Mouse (Mus musculus) embryonic facial prominence, embryonic 11.5 days (tissue): Measurements from ENCODE around the gene B4galt1. TPM values are rescaled to one million over a fixed set of nuclear protein-coding genes. Genes with fewer than 3 reads are reported as not detected.

ENCODE experiments used
- ATAC-seq: fragments of 200-750 bp; cut with Nextera tagmentation; replicated peaks from 2 replicates; pipeline ENCODE4 v1.8.0; 2017; ENCODE audit warnings: low read depth; ENCODE audit not compliant: insufficient number of reproducible peaks, low FRiP score, low TSS enrichment
- DNase-seq: peaks from one replicate; pipeline ENCODE4 v3.0.0-alpha.2; 2015; ENCODE audit warnings: low spot score
- H3K27ac ChIP-seq: fragments of 300-500 bp; sonication (generic); replicated peaks from 2 replicates; pipeline ENCODE4 v1.5.1; 2014; ENCODE audit warnings: mild to moderate bottlenecking, low read depth, low read length, control low read depth
- H3K27me3 ChIP-seq: fragments of 300-500 bp; sonication (generic); 2 replicates; pipeline ENCODE4 v1.6.1; 2014; ENCODE audit warnings: mild to moderate bottlenecking, low read length, moderate library complexity, mixed read lengths; ENCODE audit not compliant: control insufficient read depth, insufficient read depth
- H3K36me3 ChIP-seq: fragments of 300-500 bp; sonication (generic); replicated peaks from 2 replicates; pipeline ENCODE4 v1.6.1; 2014; ENCODE audit warnings: low read depth, mild to moderate bottlenecking, low read length, moderate library complexity, mixed read lengths; ENCODE audit not compliant: control insufficient read depth, insufficient read depth
- H3K4me1 ChIP-seq: fragments of 300-500 bp; sonication (generic); 2 replicates; pipeline ENCODE4 v1.6.1; 2014; ENCODE audit warnings: low read length, mixed read lengths; ENCODE audit not compliant: control insufficient read depth, insufficient read depth
- H3K4me2 ChIP-seq: fragments of 300-500 bp; sonication (generic); 2 replicates; pipeline ENCODE4 v1.6.1; 2014; ENCODE audit warnings: low read depth, mild to moderate bottlenecking, control low read depth, low read length, moderate library complexity
- H3K4me3 ChIP-seq: fragments of 300-500 bp; sonication (generic); 2 replicates; pipeline ENCODE4 v1.5.1; 2014; ENCODE audit warnings: low read depth, low read length, control low read depth
- H3K9ac ChIP-seq: fragments of 300-500 bp; sonication (generic); replicated peaks from 2 replicates; pipeline ENCODE4 v1.6.1; 2014; ENCODE audit warnings: mild to moderate bottlenecking, control low read depth, low read length
- H3K9me3 ChIP-seq: fragments of 300-500 bp; sonication (generic); replicated peaks from 2 replicates; pipeline ENCODE4 v1.6.1; 2016; ENCODE audit warnings: mild to moderate bottlenecking, low read length, inconsistent platforms, mixed read lengths; ENCODE audit not compliant: control insufficient read depth
- WGBS: fragments of 180-500 bp; shearing (Covaris S2); extraction: QIAGEN DNeasy Blood & Tissue Kit; methylation state at CpG from one replicate; pipeline ENCODE4 v1.1.7; 2014; 5-methylcytosine and 5-hydroxymethylcytosine counted together
- polyA plus RNA-seq: library from polyadenylated mRNA; unstranded; fragments of >200 nt; fragmentation: Nextera tagmentation; extraction: Ambion mirVana; gene quantifications from 2 replicates; pipeline ENCODE4 v1.2.1, GENCODE M21; 2014

Gene B4galt1
- polyA plus RNA-seq, 1 experiment from 2014 or later: 28.3 TPM

DNA sequence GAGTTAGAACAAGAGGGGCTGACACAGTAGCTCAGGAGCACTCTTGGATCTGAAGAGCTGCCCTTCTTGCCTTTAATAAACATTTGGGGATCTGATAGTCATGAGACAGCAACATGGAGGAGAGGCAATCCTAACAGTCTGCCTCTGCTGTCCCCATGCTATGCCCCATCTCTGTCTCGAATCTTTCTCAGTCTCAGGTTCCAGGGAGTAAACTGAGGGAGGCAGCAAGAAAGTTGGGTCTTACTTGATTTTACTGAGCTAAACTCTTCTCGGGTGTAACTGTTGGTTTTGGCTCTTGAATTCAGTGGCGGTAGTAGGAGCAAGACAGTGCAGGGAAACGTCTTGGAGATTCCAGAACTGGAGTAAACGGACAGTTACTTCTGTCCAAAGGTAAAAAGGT is 18.9 kb downstream of the B4galt1 start:
- no peaks in the 10 kb centered on the region for H3K27me3 ChIP-seq
- no peak overlapping the region for H3K4me3 ChIP-seq
- WGBS: 92% methylated on average over 5 of the region's 5 CpGs
- H3K9ac ChIP-seq: no peak overlapping the region
- H3K4me1 ChIP-seq: no peaks in the 10 kb centered on the region
- DNase-seq (no peak), ATAC-seq (no peak)
- no peak overlapping the region for H3K27ac ChIP-seq
- no peaks in the 10 kb centered on the region for H3K9me3 ChIP-seq
- no peak overlapping the region for H3K4me2 ChIP-seq
- H3K36me3 ChIP-seq: no peaks in the 10 kb centered on the region

DNA sequence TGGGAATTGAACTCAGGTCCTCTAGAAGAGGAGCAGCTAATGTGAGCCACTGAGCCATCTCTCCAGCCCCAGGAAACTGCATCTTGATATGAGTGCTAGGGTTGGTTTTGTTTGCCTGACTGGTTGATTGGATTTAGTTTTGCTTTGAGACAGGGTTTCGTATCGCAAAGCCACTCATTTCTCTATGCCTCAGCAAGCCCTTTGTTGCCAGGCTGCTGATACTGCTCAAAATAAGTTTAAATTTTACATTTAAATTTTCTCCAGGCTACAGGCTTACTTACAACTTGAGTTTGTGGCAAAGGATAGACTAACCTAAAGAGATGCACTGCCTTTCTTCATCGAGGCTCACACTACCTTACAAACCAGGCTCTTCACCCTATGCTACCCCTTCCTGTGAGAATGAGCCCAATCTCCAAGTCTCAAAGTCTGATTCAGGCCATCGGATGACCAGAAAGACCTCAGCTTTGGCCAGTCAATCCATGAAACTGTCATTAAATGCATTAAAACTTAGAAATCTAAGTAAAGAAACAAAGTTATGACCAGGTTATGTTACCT is 19.5 kb downstream of the B4galt1 start:
- H3K27ac ChIP-seq: no peak overlapping the region
- H3K4me1 ChIP-seq: no peaks in the 10 kb centered on the region
- 95% methylated on average over 4 of the region's 4 CpGs for WGBS
- no peaks in the 10 kb centered on the region for H3K36me3 ChIP-seq
- no peak overlapping the region for H3K9ac ChIP-seq
- H3K27me3 ChIP-seq: no peaks in the 10 kb centered on the region
- no peak overlapping the region for H3K4me3 ChIP-seq
- H3K4me2 ChIP-seq: no peak overlapping the region
- no peaks in the 10 kb centered on the region for H3K9me3 ChIP-seq
- DNase-seq (no peak), ATAC-seq (no peak)

DNA sequence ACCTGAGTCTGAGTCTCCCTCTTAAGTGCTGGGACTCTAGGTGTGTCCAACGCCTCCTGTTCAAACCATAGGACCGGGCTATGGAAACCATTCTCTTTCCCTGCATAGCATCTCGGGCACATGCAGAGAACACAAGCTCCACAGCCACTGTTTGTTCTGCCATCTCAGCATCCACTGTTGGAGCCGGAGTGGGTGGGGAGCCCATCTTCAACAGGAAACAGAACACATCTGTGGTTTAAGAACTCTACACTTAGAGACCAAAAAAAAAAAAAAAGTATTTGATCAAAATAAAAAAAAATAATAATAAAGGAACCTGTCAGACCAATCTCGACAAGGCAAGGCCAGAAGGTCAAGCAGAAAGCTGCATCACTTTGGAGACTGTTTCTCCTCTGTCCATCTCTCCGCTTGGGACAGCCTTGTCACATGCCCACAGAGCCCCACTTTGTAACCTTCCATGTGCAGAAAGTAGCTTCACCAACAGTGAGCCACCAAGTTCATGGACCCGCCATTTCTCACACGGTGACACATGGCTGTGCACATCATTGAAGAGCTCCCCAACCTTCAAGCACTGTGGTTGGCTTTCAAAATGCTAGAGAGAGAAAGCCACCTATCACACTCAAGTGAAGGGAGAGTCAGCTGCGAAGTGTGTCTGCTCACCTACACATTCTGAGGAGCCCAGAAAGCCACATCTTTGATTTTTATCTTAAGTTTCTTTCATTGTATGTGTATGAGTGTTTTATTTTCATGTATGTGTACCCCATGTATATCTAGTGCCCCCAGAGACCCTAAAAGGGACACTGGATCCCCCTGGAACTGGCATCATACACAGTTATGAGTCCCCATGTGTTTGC is 20.2 kb downstream of the B4galt1 start:
- 90% methylated on average over 9 of the region's 9 CpGs for WGBS
- no peak for DNase-seq
- Histone ChIP-seq H3K4me2 (no peak overlapping the region), H3K36me3 (no peaks in the 10 kb centered on the region), H3K9me3 (no peaks in the 10 kb centered on the region), H3K4me3 (no peak overlapping the region), H3K9ac (no peak overlapping the region), H3K27ac (no peak overlapping the region), H3K4me1 (no peaks in the 10 kb centered on the region), H3K27me3 (no peaks in the 10 kb centered on the region)
- no peak for ATAC-seq

DNA sequence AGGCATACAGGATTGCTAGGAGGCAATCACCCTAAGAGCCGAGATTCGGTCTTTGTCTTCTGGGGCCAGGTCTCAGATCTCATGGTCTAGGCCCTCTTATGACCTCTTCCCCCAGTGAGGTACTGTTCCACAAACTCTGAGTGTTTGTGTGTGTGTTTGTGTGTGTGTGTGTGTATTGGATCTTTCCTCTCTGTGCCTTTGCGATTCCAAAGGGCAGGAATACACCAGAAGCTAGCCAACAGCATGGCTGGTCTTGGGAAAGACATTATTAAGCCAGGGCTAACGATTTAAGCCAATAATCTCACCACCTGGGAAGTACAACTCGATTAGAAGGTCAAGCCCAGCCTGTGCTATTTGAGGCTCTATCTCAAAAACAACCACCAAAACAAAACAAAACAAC is 23.3 kb downstream of the B4galt1 start:
- 79% methylated on average over 5 of the region's 5 CpGs for WGBS
- ATAC-seq (no peak), DNase-seq (no peak)
- H3K27ac ChIP-seq: no peak overlapping the region
- no peaks in the 10 kb centered on the region for H3K4me1 ChIP-seq
- no peaks in the 10 kb centered on the region for H3K9me3 ChIP-seq
- no peak overlapping the region for H3K4me3 ChIP-seq
- H3K4me2 ChIP-seq: no peak overlapping the region
- H3K9ac ChIP-seq: no peak overlapping the region
- H3K36me3 ChIP-seq: no peaks in the 10 kb centered on the region; the same call in 1 of the 2 replicates
- no peaks in the 10 kb centered on the region for H3K27me3 ChIP-seq

DNA sequence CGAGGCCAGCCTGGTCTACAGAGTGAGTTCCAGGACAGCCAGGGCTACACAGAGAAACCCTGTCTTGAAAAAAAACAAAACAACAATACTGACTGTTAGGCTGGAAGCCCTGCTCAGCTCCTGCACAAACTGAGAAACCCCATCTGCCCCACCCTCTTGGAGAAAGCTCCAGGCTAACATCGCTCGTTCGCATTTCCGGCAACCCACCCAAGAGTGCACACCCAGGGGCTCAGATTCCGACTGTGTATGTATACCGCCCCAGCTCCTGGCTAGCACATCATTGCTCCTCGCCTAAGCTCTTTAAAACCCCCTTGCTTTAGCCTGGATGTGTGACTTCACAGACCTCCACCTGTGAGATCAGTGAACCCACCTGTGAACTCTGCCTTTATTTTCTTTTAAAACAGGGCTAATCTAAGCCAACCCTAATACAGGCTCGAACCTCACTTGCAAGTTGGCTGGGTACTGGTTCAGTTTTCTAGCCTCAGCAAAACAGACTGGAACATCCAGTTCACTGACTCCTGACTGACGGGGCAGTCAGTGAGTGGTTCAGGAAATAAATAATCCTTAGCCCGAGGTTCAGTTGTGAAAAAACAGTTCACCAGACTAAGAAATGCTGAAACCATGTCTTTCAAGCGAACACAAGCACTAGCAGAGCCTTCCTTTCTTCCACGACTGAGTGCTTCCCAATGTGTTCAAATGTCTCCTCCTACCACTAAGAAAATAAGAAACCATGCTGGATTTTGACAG is 24.0 kb downstream of the B4galt1 start:
- no peaks in the 10 kb centered on the region for H3K27me3 ChIP-seq
- DNase-seq (no peak), ATAC-seq (no peak)
- H3K4me3 ChIP-seq: no peak overlapping the region
- no peak overlapping the region for H3K27ac ChIP-seq
- H3K9ac ChIP-seq: no peak overlapping the region
- H3K9me3 ChIP-seq: no peaks in the 10 kb centered on the region
- no peaks in the 10 kb centered on the region for H3K4me1 ChIP-seq
- no peaks in the 10 kb centered on the region; the same call in 1 of the 2 replicates for H3K36me3 ChIP-seq
- 76% methylated on average over 13 of the region's 13 CpGs for WGBS
- no peak overlapping the region for H3K4me2 ChIP-seq

DNA sequence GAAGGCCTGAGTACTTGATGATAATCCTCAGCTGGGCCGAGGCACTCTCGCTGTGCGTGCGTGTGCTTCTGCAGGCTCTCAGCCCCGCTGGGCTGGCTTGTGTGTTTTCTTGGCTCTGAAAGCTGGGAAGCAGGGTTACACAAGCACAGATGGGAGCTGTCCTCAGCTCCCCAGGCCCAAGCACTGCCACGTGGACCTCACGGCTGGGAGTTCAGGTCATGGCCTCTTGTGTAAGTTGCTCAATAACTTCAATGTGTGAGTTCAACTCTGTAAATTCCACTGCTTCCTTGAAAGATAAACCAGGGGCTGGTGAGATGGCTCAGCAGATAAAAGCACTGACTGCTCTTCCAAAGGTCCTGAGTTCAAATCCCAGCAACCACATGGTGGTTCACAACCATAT is 24.9 kb downstream of the B4galt1 start:
- Histone ChIP-seq H3K36me3 (no peaks in the 10 kb centered on the region; the same call in 1 of the 2 replicates), H3K9me3 (no peaks in the 10 kb centered on the region), H3K4me1 (no peaks in the 10 kb centered on the region), H3K27me3 (no peaks in the 10 kb centered on the region), H3K9ac (no peak overlapping the region), H3K4me2 (no peak overlapping the region), H3K27ac (no peak overlapping the region), H3K4me3 (no peak overlapping the region)
- 58% methylated on average over 7 of the region's 7 CpGs for whole genome bisulfite sequencing
- ATAC-seq: no peak
- no peak for DNase-seq

DNA sequence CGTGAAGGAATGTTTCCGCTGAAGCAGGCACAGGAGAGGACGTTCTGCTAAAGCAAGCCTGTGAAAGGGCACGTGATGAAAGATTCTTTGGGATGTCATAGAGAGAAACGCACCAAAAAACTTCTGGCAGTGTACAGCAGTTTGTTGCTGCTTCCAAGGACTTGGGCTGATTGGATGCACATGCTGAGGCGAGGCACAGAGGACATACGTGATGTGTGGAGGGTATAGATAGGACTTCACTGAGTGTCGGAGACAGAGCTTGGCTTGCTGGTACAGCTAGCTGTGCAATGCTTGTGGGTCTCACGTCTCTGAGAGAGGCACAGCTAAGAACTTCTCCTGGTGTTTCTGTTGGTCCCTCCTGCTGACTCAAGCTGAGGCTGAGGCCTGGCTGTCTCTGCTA is 25.9 kb downstream of the B4galt1 start:
- no peak for ATAC-seq
- Histone ChIP-seq H3K9me3 (no peaks in the 10 kb centered on the region), H3K27ac (no peak overlapping the region), H3K4me1 (no peaks in the 10 kb centered on the region), H3K36me3 (no peaks in the 10 kb centered on the region; the same call in 1 of the 2 replicates), H3K4me3 (no peak overlapping the region), H3K9ac (no peak overlapping the region), H3K27me3 (no peaks in the 10 kb centered on the region), H3K4me2 (no peak overlapping the region)
- WGBS: 92% methylated on average over 9 of the region's 9 CpGs
- no peak for DNase-seq

DNA sequence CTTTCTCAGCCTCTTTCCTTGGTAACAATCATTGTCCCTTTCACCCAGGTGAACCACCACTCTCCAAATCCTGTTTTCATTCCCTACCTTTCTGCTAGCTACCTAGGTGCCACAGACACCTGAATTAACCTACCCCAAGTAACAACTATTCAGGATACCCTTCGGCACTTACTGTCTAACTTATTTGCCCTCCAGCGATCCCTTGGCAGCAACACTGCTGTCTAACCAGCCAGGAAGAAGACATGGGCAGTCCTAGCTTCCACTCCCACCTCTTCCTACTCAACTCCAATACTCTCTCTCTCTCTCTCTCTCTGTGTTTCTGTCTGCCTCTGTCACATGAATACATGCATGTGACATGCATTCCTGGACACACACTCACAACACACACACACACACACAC is 27.0 kb downstream of the B4galt1 start:
- WGBS: 92% methylated on average over 2 of the region's 2 CpGs
- Histone ChIP-seq H3K9me3 (no peaks in the 10 kb centered on the region), H3K27me3 (no peaks in the 10 kb centered on the region), H3K36me3 (no peaks in the 10 kb centered on the region; the same call in 1 of the 2 replicates), H3K4me2 (no peak overlapping the region), H3K4me3 (no peak overlapping the region), H3K9ac (no peak overlapping the region), H3K27ac (no peak overlapping the region), H3K4me1 (no peaks in the 10 kb centered on the region)
- no peak for DNase-seq
- ATAC-seq: no peak
